Mouse (Mus musculus): ENCODE data around the gene Foxg1.

DNA sequence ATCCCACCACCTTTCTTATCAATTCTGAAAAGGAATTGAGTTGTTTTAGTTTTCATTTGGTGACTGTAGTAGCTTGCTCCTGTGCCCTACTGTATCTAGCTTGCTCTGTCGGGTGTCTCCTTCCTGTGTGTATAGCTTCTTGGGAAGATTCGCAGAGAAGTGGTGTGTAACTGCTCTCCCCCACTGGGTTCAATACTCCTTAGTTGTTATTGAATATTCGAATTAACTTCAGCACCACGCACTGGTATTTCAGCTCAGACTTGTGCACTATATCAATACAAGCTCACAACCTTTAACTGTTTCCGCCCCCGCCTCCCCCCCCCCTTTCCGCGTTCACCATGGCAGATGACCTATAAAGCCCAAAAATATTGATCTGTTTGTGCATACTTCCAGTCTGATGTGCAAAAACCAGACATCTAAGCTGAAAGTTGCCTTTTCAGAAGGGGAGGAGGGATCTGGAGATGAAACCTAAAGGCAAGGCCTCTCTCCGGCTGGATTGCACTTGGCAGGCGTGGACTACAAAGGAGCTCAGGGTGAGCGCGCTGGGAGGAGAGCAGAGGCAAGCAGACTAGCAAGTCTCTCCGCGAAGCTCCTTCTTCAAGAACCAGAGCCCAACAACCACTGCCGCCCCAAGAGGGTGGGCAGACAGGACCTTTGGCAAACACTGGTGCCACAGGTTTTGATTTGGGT lies 5.0 kb upstream of the Foxg1 start:
- no peak for TF ChIP-seq CTCF (IDR thresholded peaks at IDR 0.05; ENCODE audit: low read depth, low read length)
- no peak for TF ChIP-seq POLR2A (IDR thresholded peaks at IDR 0.05; ENCODE audit: borderline replicate concordance, low read depth, low read length)

Data from bone marrow macrophage, adult 2 months (primary cell).